Mouse (Mus musculus) heart, adult 2 months (tissue): ENCODE data around the gene Efcab2.

Source experiments
- EP300 ChIP-seq: fragments of 200-500 bp; IDR thresholded peaks from 2 replicates; pipeline ENCODE4 v1.6.1; 2011; ENCODE audit warnings: low read depth, low read length, control low read depth; ENCODE audit not compliant: insufficient read depth
- POLR2A ChIP-seq: fragments of 200-500 bp; IDR thresholded peaks from 2 replicates; pipeline ENCODE4 v1.6.1; 2011; ENCODE audit warnings: mild to moderate bottlenecking, low read depth, low read length, control low read depth; ENCODE audit not compliant: insufficient read depth

GRCm38 (mm10) chr1:178530301-178531078 lies 124.6 kb downstream of the Efcab2 start:
- TF ChIP-seq POLR2A (no peak), EP300 (no peak)
